Mouse (Mus musculus): ENCODE measurements around the gene Zdhhc18.

DNA sequence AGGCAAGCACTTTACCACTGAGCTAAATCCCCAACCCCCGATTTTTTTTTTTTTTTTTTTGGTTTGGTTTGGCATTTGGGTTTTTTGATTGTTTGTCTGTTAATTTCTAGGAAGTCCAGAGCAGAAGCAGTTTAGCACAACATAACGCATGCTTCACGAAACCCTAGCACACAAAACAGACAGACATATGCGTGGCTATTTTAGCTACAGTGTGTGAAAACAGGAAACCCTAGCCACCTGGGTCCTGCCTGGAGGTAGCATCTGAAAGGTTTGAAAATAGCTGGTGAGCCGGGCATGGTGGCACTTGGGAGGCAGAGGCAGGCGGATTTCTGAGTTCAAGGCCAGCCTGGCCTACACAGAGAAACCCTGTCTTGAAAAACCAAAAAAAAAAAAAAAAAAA is 53.9 kb downstream of the Zdhhc18 start:
- TF ChIP-seq CTCF (conservative IDR thresholded peaks at IDR 0.05; ENCODE audit: insufficient read depth, insufficient read length, low read depth, low read length) (no peak), POLR2A (IDR thresholded peaks at IDR 0.05; ENCODE audit: low read depth, low read length) (no peak)

Data from kidney, adult 2 months (tissue).